Mouse (Mus musculus) A20 (cell line): ENCODE results near the gene Chrna1.
A peak's percentile ranks its signal among the peaks of the same experiment; 100 is the strongest.
"Not testable (repeated sequence)": the region's sequence is repeated elsewhere in the genome, so short reads cannot be mapped to it uniquely, and the experiment has no call there.

Experiments
- DNase-seq: peaks from one replicate; pipeline ENCODE4 v3.0.0-alpha.2; 2011; ENCODE audit warnings: low read depth, low spot score

The Chrna1 gene

GRCm38 (mm10) chr2:73557956-73558355 is 22.2 kb downstream of the Chrna1 start:
- DNase-seq, result no peak

DNA sequence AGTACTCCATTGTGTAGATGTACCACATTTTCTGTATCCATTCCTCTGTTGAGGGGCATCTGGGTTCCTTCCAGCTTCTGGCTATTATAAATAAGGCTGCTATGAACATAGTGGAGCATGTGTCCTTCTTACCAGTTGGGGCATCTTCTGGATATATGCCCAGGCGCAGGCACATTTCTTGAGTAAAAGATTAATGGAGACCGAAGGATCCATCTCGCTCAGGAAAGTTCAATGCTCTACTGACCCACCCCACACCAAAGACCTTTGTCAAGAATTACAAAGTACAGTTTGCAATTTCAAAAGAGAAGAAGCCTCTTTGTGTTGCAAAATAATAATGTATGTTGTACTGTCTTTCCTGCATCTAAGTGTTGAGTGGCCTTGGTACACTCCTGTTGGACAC is 23.1 kb downstream of the Chrna1 start:
- not testable (repeated sequence) for DNase-seq

DNA sequence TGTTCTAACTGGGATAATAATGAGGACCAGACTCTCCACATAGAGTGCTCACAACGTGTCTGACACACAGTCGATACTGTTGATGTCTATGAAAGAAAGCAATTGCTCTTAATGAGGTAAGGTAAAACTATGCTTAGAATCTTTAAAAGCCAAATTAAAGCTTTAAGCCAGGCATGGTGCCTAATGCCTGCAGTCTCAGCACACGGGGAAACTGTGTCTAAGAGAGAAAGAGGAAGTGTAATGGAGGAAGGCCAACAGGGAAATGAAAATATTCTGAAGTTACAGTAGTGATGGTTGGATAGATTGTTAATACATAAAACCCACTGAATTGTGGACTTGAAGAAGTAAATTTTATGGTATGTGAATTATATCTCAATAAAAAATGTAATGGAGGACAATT is 25.7 kb downstream of the Chrna1 start:
- peak; percentile 76 for DNase-seq

GRCm38 (mm10) chr2:73552926-73553325 is 27.2 kb downstream of the Chrna1 start:
- DNase-seq, result peak; percentile 16

DNA sequence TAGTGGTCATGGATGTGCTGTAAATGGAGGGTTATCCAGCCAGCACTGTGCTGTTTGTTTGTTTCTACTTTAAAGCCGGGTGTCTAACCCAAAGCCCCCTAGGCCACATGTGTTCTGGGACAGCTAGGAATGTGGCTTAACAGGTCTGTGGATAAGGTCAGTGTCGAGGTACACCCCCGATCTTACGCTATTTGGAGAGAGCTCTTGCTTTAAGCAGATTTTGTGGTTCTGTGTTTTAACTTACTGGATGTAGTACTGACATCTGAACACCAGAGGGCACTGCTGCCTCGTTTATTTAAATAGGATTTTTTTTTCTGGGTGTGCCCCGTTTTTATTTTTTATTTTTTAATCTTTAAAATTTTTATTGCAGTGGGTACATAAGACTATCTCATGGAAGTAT is 29.4 kb downstream of the Chrna1 start:
- peak; percentile 73 for DNase-seq

DNA sequence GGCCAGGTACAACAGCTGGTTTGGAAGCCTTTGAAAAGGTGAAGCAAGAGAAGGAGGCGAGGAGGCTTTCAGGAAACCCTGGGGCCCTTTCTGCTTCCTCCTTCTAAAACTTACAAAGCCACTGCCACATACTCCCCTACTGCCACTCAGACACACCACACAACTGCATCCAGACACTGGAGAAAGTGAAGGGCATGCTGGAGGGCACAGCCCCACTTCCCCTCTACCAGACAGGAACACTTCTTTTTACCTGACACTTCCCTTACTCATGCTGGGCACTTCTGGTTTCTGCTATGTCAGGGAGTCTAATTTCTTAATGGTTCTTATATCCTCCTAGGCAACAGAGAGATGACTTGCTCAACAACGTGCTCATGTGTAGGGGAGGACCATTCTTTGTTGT is 31.6 kb downstream of the Chrna1 start:
- peak; percentile 29 for DNase-seq

GRCm38 (mm10) chr2:73547256-73547655 is 32.9 kb downstream of the Chrna1 start:
- no peak for DNase-seq

- DNase-seq, result no peak
Observed at GRCm38 (mm10) chr2:73545556-73545955, 34.6 kb downstream of the Chrna1 start.

GRCm38 (mm10) chr2:73540450-73541162 is 39.5 kb downstream of the Chrna1 start:
- DNase-seq, result peak; percentile 85

DNA sequence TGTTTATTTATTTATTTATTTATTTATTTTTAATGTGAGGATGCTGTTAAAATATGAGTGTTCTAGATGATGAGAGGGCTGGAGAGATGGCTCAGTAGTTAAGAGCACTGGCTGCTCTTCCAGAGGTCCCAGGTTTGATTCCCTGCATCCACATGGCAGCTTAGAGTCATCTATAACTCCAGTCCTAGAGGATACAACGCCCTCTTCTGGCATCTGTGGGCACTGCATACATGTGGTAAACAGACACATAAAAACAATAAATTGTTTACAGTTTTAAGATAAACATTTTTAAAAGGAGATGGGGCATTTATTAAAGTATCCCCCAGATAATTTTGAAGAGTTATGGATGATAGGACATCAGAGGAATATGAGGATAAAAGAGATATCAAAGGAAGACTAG is 40.4 kb downstream of the Chrna1 start:
- DNase-seq, result peak; percentile 51

GRCm38 (mm10) chr2:73539141-73539540 is 41.0 kb downstream of the Chrna1 start:
- no peak for DNase-seq

- no peak for DNase-seq
Observed at GRCm38 (mm10) chr2:73538590-73538989, 41.5 kb downstream of the Chrna1 start.

DNA sequence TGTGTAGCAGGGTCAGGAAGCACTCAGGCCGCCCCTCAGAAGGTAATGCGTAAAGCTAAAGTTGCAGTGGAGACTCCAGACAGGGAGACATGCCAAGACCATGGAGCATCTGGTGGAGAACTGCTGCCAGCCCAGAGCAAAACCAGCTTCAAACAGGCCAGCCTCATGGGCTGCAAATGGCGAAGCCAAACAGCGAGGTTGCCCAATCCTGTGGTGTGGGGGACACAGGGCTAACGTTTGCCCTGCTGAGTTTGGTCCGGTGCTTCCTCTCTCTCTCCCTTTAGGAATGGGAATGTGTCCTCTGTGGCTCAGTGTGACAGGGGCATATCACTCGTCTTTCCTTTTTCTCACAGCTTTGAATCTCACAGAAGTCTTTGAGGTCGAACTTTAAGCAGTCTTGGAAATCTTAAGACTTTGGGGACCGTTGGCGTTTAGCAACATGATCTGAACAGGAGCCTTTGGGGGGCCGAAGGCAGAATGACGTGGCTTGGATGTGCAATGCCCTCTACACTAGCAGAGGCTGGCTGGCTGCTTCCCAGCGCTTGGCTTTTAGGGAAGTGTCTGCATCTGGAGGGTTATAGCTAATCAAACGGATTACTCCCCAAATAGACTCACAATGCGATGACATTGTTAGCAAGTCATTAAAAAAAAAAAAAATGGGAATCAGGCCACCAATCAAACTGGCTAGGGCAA is 43.9 kb downstream of the Chrna1 start:
- no peak for DNase-seq

- DNase-seq, result no peak
Observed at GRCm38 (mm10) chr2:73534720-73535119, 45.4 kb downstream of the Chrna1 start.

GRCm38 (mm10) chr2:73530487-73530886 is 49.7 kb downstream of the Chrna1 start:
- no peak for DNase-seq

GRCm38 (mm10) chr2:73529356-73530330 is 50.5 kb downstream of the Chrna1 start, which contains the start of gene Wipf1:
Gene Wipf1, minus strand, starts transcription at chr2:73529734.
- no peak for DNase-seq

- no peak for DNase-seq
Observed at GRCm38 (mm10) chr2:73528516-73529355, 51.4 kb downstream of the Chrna1 start.

- DNase-seq, result no peak
Observed at GRCm38 (mm10) chr2:73527956-73528355, 52.2 kb downstream of the Chrna1 start.

- no peak for DNase-seq
Observed at GRCm38 (mm10) chr2:73526691-73527090, 53.4 kb downstream of the Chrna1 start.

- no peak for DNase-seq
Observed at GRCm38 (mm10) chr2:73522891-73523290, 57.2 kb downstream of the Chrna1 start.

DNA sequence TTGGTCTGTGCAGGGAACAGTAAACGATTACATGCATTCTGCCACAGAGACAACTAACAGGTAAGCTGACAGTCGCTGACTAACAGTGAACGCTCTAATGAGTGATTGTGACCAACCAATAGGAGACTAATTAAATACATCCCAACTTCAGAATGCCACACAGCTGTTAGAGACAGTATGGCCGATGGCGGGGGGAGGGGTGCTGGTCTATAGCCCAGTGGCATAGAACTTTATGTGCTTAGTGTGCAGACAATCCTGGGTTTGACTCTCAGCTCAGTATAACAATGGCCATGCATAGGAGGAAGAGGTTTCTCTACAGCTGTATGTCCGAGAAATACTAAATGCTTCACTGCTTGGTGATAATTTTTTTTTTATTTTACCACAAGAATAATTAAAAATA is 57.8 kb downstream of the Chrna1 start:
- DNase-seq, result no peak
